Mouse (Mus musculus): Measurements from ENCODE around the gene Gbp2b. TPM values are rescaled to one million over a fixed set of nuclear protein-coding genes. Genes with fewer than 3 reads are reported as not detected.
"Not testable (repeated sequence)": the region's sequence is repeated elsewhere in the genome, so short reads cannot be mapped to it uniquely, and the experiment has no call there.

The Gbp2b gene
- total RNA-seq, 2 experiments from 2014 or later = 0.11 TPM; not detected in 1

DNA sequence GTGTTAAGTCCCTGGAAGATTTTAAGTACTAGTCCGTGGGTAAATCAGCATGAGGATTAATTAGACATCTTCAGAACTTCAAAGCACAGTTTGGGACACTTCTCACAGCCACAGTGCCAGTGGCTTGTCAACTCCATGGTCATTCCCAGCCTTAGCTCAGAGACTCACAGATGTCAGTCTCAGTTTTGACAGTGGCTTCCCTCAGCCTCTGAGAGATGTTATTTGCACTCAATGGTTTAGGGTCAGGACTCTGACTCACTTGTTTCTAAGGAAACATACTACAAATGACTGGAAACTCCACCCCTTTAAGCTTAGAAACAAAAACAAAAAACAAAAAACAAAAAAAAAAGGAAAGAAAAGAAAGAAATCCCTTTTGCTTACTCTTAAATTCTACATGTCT lies 25.0 kb downstream of the Gbp2b start:
- DNase-seq = no peak

GRCm38 (mm10) chr3:142620111-142620955 lies 25.7 kb downstream of the Gbp2b start, which contains the start of gene Gbp2:
Gene Gbp2 (plus strand): TSS chr3:142620602.
- DNase-seq = peak; percentile 3
- intact Hi-C loops (cut with DNase I; ENCODE audit: low total_unique reads) = no loop called here

More for the DNA sequence above, 25.0 kb downstream of the Gbp2b start:
- intact Hi-C loops (cut with DNase I; ENCODE audit: low total_unique reads) = no loop called here

GRCm38 (mm10) chr3:142620956-142621562 lies 26.4 kb downstream of the Gbp2b start:
- intact Hi-C loops (cut with DNase I; ENCODE audit: low total_unique reads) = no loop called here
- no peak for DNase-seq

DNA sequence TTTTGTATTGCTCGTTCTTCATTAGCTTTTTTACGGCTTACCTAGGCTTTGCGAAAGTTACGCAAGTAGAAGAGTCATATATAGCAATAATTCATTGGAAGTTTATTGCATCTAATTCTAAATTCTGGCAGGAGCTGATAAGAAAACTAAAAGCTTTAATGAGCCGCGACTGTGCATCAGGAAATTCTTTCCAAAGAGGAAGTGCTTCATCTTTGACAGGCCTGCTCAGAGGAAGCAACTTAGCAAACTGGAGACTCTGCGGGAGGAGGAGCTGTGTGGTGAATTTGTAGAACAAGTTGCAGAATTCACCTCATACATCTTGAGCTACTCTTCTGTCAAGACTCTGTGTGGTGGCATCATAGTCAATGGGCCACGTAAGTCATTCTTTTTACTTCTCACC lies 35.7 kb downstream of the Gbp2b start:
- intact Hi-C loops (cut with DNase I; ENCODE audit: low total_unique reads) = no loop called here
- no peak for DNase-seq

GRCm38 (mm10) chr3:142640201-142640600 lies 45.6 kb downstream of the Gbp2b start:
- intact Hi-C loops (cut with DNase I; ENCODE audit: low total_unique reads) = loop anchor here (5.0 to 10.0 kb wide), 2 partner anchors 67 to 145 kb away; partner anchors contain the start of gene Gbp5

GRCm38 (mm10) chr3:142645949-142646348 lies 51.3 kb downstream of the Gbp2b start:
- DNase-seq = peak; percentile 54

More at GRCm38 (mm10) chr3:142640201-142640600, 45.6 kb downstream of the Gbp2b start:
- peak; percentile 51 for DNase-seq

GRCm38 (mm10) chr3:142647836-142648235 lies 53.2 kb downstream of the Gbp2b start:
- intact Hi-C loops (cut with DNase I; ENCODE audit: low total_unique reads) = loop anchor here (10.0 kb wide), 1 partner anchor 153 kb away; the partner anchor contains the start of gene Gbp5
- not testable (repeated sequence) for DNase-seq

More at GRCm38 (mm10) chr3:142645949-142646348, 51.3 kb downstream of the Gbp2b start:
- intact Hi-C loops (cut with DNase I; ENCODE audit: low total_unique reads) = loop anchor here (10.0 kb wide), 1 partner anchor 151 kb away; the partner anchor contains the start of gene Gbp5

DNA sequence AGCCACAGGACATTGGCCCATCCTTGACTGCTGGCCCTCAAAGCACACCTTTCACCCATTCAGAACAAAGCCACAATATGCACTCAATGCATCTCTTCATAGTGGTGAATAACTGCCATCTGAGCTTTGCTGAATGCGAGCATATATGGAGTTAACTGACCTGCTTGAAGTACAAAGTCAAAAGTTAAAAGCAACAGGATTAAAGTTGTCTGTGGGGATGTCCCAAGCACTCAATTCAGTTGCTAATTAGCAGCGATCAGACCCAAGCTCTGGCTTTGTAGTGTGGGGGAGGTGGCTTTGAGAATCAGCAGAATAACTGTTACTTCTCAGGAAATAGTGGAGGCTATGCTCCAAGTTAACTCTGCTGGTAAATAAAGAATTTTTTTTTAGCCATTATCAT lies 55.6 kb downstream of the Gbp2b start:
- no peak for DNase-seq
- intact Hi-C loops (cut with DNase I; ENCODE audit: low total_unique reads) = no loop called here

DNA sequence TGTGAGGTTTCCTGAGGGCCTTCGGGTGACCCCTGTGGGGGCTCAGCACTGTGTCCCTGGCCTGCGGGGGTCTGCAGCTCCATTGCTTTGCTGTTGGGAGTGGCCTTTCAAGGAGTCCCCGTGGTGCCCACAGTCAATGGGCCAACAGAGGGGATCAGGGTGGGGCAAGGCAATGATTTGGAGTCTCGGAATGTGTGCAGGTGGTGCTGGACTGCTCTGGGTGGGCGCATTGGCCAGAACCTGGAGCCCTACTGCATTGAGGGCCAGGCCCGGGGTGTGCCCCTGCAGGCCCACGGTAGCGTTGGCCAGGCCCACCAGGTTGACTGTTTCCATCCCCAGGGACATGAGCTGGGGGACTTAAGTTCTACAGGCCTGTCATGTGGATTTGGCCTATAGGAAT lies 70.1 kb downstream of the Gbp2b start:
- intact Hi-C loops (cut with DNase I; ENCODE audit: low total_unique reads) = no loop called here
- no peak for DNase-seq

Small RNA genes lying within 50 kb of the gene (microRNA-seq; reads per million reads assigned to microRNA genes)
- gene Mir6381 = 0 reads per million in 2 experiments

Other genes starting within 250 kb of the Gbp2b start
- gene Pdlim5, start 199.2 kb upstream of the Gbp2b start, total RNA-seq (2021) = 100 to 1,000 TPM; 452 to 543 TPM
- 1 to 10 TPM; 2.2 to 2.3 TPM for gene Gbp5, start 100.9 kb upstream of the Gbp2b start, total RNA-seq (2021)
- gene Gbp7, start 64.5 kb upstream of the Gbp2b start, total RNA-seq (2021) = 1 to 10 TPM; 5.7 to 6.3 TPM
- 1 to 10 TPM; 5.2 to 7.6 TPM for gene Gbp3, start 34.8 kb upstream of the Gbp2b start, total RNA-seq (2021)
- 1 to 10 TPM; 3.6 to 4.0 TPM for gene Gbp2, start 25.8 kb downstream of the Gbp2b start, total RNA-seq (2021)
- gene Kyat3, start 106.2 kb downstream of the Gbp2b start, total RNA-seq (2021) = 1 to 10 TPM; 4.2 to 4.3 TPM
- 10 to 100 TPM; 13.9 to 14.3 TPM for gene Gtf2b, start 170.2 kb downstream of the Gbp2b start, total RNA-seq (2021)

Measured in gastrocnemius, postnatal 14 days (tissue).